Mouse (Mus musculus) brain, embryonic 14.5 days (tissue): Measurements from ENCODE around the gene Pign. TPM values are rescaled to one million over a fixed set of nuclear protein-coding genes. Genes with fewer than 3 reads are reported as not detected.

Experiments used
- DNase-seq: peaks from one replicate; pipeline ENCODE4 v3.0.0-alpha.2; 2011; ENCODE audit warnings: low read depth
- CTCF ChIP-seq: fragments of 200-500 bp; IDR thresholded peaks from 2 replicates; pipeline ENCODE4 v1.5.1; 2012; ENCODE audit warnings: inconsistent platforms, mild to moderate bottlenecking, moderate library complexity, borderline replicate concordance; ENCODE audit not compliant: insufficient read depth, insufficient read length; ENCODE audit errors: extremely low read depth
- POLR2A ChIP-seq: fragments of 200-500 bp; IDR thresholded peaks from 2 replicates; pipeline ENCODE4 v1.6.1; 2012; ENCODE audit warnings: mild to moderate bottlenecking, inconsistent platforms, borderline replicate concordance; ENCODE audit not compliant: poor library complexity, insufficient read depth, insufficient read length, severe bottlenecking; ENCODE audit errors: extremely low read depth
- polyA plus RNA-seq: library from polyadenylated mRNA; depleted of rRNA; stranded (reverse); fragments of >200 nt; gene quantifications from 2 replicates; pipeline ENCODE4 v1.2.3, GENCODE M21; 2012

The Pign gene
- polyA plus RNA-seq, 1 experiment: 21.5 TPM

GRCm38 (mm10) chr1:105662820-105663170 lies 682 bp downstream of the Pign start:
- no peak for DNase-seq
- TF ChIP-seq CTCF (no peak), POLR2A (no peak)

GRCm38 (mm10) chr1:105660015-105660414 lies 3.5 kb downstream of the Pign start:
- DNase-seq: peak; percentile 73
- TF ChIP-seq POLR2A (no peak), CTCF (0 out of 2 replicates have a peak, but pooled peaks have one; percentile 17)

GRCm38 (mm10) chr1:105653981-105654380 lies 9.5 kb downstream of the Pign start:
- DNase-seq: no peak
- TF ChIP-seq POLR2A (no peak), CTCF (no peak)

GRCm38 (mm10) chr1:105650650-105651049 lies 12.8 kb downstream of the Pign start:
- no peak for DNase-seq
- no peak for TF ChIP-seq CTCF
- no peak for TF ChIP-seq POLR2A

- TF ChIP-seq POLR2A: no peak
- TF ChIP-seq CTCF: no peak
- no peak for DNase-seq
These were observed 19.4 kb downstream of the Pign start for GRCm38 (mm10) chr1:105644093-105644492.

GRCm38 (mm10) chr1:105630481-105630880 lies 33.0 kb downstream of the Pign start:
- TF ChIP-seq POLR2A (no peak), CTCF (peak; percentile 43; the same call in 1 of the 2 replicates)

GRCm38 (mm10) chr1:105589673-105590072 lies 73.8 kb downstream of the Pign start:
- DNase-seq: peak; percentile 66
- TF ChIP-seq CTCF (no peak), POLR2A (no peak)

More at GRCm38 (mm10) chr1:105630481-105630880, 33.0 kb downstream of the Pign start:
- peak; percentile 85 for DNase-seq

GRCm38 (mm10) chr1:105588697-105589096 lies 74.8 kb downstream of the Pign start:
- no peak for DNase-seq
- no peak for TF ChIP-seq CTCF
- TF ChIP-seq POLR2A: no peak

- TF ChIP-seq CTCF (no peak), POLR2A (no peak)
- no peak for DNase-seq
These were observed 80.7 kb downstream of the Pign start for GRCm38 (mm10) chr1:105582800-105583199.

- TF ChIP-seq POLR2A: no peak
- TF ChIP-seq CTCF: no peak
- DNase-seq: no peak
These were observed 82.6 kb downstream of the Pign start for GRCm38 (mm10) chr1:105580909-105581308.

- no peak for DNase-seq
- TF ChIP-seq CTCF (no peak), POLR2A (no peak)
These were observed 97.4 kb downstream of the Pign start for GRCm38 (mm10) chr1:105566051-105566450.

- DNase-seq: no peak
- TF ChIP-seq CTCF: no peak
- no peak for TF ChIP-seq POLR2A
These were observed 99.2 kb downstream of the Pign start for GRCm38 (mm10) chr1:105564289-105564688.
